Mouse (Mus musculus) liver, postnatal 0 days (tissue): ENCODE results near the gene Cobll1. TPM values are rescaled to one million over a fixed set of nuclear protein-coding genes. Genes with fewer than 3 reads are reported as not detected.

Experiments
- ATAC-seq: fragments of 200-750 bp; cut with Nextera tagmentation; 2 replicates; pipeline ENCODE4 v1.8.0; 2017; ENCODE audit warnings: mild to moderate bottlenecking, moderate library complexity
- DNase-seq: peaks from one replicate; pipeline ENCODE4 v3.0.0-alpha.2; 2016
- H3K27ac ChIP-seq: fragments of 300-500 bp; sonication (generic); 2 replicates; pipeline ENCODE4 v1.5.1; 2014; ENCODE audit warnings: antibody characterized with exemption, moderate library complexity, mild to moderate bottlenecking, low read depth
- H3K27me3 ChIP-seq: fragments of 300-500 bp; sonication (generic); 2 replicates; pipeline ENCODE4 v1.6.1; 2014; ENCODE audit warnings: low read length, control low read depth, mixed read lengths; ENCODE audit not compliant: insufficient read depth
- H3K36me3 ChIP-seq: fragments of 300-500 bp; sonication (generic); replicated peaks from 2 replicates; pipeline ENCODE4 v1.6.1; 2014; ENCODE audit warnings: mild to moderate bottlenecking, control low read depth, low read length, moderate library complexity, mixed read lengths; ENCODE audit not compliant: insufficient read depth
- H3K4me1 ChIP-seq: fragments of 300-500 bp; sonication (generic); 2 replicates; pipeline ENCODE4 v1.6.1; 2014; ENCODE audit warnings: antibody characterized with exemption, mild to moderate bottlenecking, control low read depth; ENCODE audit not compliant: insufficient read depth
- H3K4me2 ChIP-seq: fragments of 300-500 bp; sonication (generic); 2 replicates; pipeline ENCODE4 v1.6.1; 2014; ENCODE audit warnings: low read depth, mild to moderate bottlenecking, low read length, moderate library complexity, mixed read lengths
- H3K4me3 ChIP-seq: fragments of 300-500 bp; sonication (generic); 2 replicates; pipeline ENCODE4 v1.5.1; 2014; ENCODE audit warnings: low read depth, low read length
- H3K9ac ChIP-seq: fragments of 300-500 bp; sonication (generic); replicated peaks from 2 replicates; pipeline ENCODE4 v1.6.1; 2014; ENCODE audit warnings: mild to moderate bottlenecking, moderate library complexity
- H3K9me3 ChIP-seq: fragments of 300-500 bp; sonication (generic); 2 replicates; pipeline ENCODE4 v1.6.1; 2016; ENCODE audit warnings: mild to moderate bottlenecking, control low read depth, low read length, mixed read lengths
- CTCF ChIP-seq: sonication (generic); IDR thresholded peaks from 2 replicates; pipeline ENCODE4 v1.5.1; 2016; ENCODE audit warnings: antibody characterized with exemption, low read depth
- EP300 ChIP-seq: IDR thresholded peaks from 2 replicates; pipeline ENCODE4 v1.6.1; 2016; ENCODE audit warnings: antibody characterized with exemption, low read depth, mild to moderate bottlenecking
- WGBS: fragments of 180-500 bp; shearing (Covaris S2); extraction: QIAGEN DNeasy Blood & Tissue Kit; methylation state at CpG from one replicate; pipeline ENCODE4 v1.1.7; 2014; ENCODE audit not compliant: insufficient replicate concordance; 5-methylcytosine and 5-hydroxymethylcytosine counted together
- polyA plus RNA-seq: library from polyadenylated mRNA; unstranded; fragments of >200 nt; fragmentation: Nextera tagmentation; extraction: Ambion mirVana; gene quantifications from 2 replicates; pipeline ENCODE4 v1.2.1, GENCODE M21; 2015

The Cobll1 gene
- polyA plus RNA-seq, 1 experiment from 2014 or later = 7.0 TPM

DNA sequence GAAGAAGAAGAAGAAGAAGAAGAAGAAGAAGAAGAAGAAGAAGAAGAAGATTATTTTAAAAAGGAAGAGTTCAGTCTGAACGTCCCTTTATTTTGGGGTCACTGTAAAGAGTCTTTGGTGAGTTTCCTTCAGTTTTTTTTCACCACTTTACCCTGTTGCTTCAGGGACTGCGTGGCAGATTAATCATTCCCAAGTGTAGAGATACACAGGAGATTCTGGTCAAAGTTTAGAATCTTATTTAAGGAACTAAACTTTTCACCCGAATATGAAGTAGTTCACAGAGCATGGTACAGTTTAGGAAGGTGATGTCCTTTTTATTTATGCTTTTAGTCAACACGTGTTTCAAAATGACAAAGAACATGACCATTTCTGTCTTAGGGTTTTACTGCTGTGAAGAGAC lies 21.2 kb upstream of the Cobll1 start:
- DNase-seq = no peak

DNA sequence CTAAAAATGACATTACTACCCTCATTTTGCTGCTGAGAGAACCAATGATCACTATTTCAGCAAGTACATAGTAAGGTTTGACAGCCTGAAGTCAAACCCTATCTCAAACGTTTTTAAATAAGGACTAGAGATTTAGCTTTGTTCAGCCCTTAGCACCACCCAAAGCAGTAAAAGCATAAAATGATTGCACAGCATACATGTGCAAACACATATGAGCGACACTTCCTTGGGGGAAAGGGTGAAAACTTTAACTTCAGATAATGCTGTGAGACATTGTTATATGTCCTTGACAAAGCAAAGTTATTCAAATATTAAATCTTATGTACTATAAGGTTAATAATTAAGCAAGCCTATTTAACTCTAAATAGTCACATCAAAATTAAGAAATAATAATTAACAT lies 18.2 kb upstream of the Cobll1 start:
- DNase-seq (no peak), ATAC-seq (no peak)
- H3K4me1 ChIP-seq = no peaks in the 10 kb centered on the region
- no peak for TF ChIP-seq CTCF
- TF ChIP-seq EP300 = no peak
- no peak overlapping the region for H3K4me2 ChIP-seq
- no peaks in the 10 kb centered on the region for H3K9me3 ChIP-seq
- no peaks in the 10 kb centered on the region for H3K36me3 ChIP-seq
- no peak overlapping the region for H3K9ac ChIP-seq
- WGBS = 49% methylated on average over 2 of the region's 2 CpGs
- no peak overlapping the region for H3K27ac ChIP-seq
- no peak overlapping the region for H3K4me3 ChIP-seq
- H3K27me3 ChIP-seq = no peaks in the 10 kb centered on the region

More for the DNA sequence above, 21.2 kb upstream of the Cobll1 start:
- ATAC-seq = no peak
- no peaks in the 10 kb centered on the region for H3K4me1 ChIP-seq
- no peaks in the 10 kb centered on the region for H3K36me3 ChIP-seq
- H3K9ac ChIP-seq = no peak overlapping the region
- TF ChIP-seq CTCF (no peak), EP300 (no peak)
- H3K27me3 ChIP-seq = no peaks in the 10 kb centered on the region
- H3K4me2 ChIP-seq = no peak overlapping the region
- no peak overlapping the region for H3K4me3 ChIP-seq
- whole genome bisulfite sequencing = 73% methylated on average over 4 of the region's 4 CpGs
- no peak overlapping the region for H3K27ac ChIP-seq
- no peaks in the 10 kb centered on the region for H3K9me3 ChIP-seq

GRCm38 (mm10) chr2:65256494-65257254 lies 17.5 kb upstream of the Cobll1 start:
- TF ChIP-seq CTCF = no peak
- ATAC-seq (no peak), DNase-seq (no peak)
- no peak overlapping the region for H3K9ac ChIP-seq
- H3K4me1 ChIP-seq = no peaks in the 10 kb centered on the region
- no peak overlapping the region for H3K4me2 ChIP-seq
- H3K27ac ChIP-seq = no peak overlapping the region
- H3K4me3 ChIP-seq = no peak overlapping the region
- H3K9me3 ChIP-seq = no peaks in the 10 kb centered on the region
- no peaks in the 10 kb centered on the region for H3K27me3 ChIP-seq
- WGBS = 71% methylated on average over 6 of the region's 6 CpGs
- H3K36me3 ChIP-seq = no peaks in the 10 kb centered on the region

DNA sequence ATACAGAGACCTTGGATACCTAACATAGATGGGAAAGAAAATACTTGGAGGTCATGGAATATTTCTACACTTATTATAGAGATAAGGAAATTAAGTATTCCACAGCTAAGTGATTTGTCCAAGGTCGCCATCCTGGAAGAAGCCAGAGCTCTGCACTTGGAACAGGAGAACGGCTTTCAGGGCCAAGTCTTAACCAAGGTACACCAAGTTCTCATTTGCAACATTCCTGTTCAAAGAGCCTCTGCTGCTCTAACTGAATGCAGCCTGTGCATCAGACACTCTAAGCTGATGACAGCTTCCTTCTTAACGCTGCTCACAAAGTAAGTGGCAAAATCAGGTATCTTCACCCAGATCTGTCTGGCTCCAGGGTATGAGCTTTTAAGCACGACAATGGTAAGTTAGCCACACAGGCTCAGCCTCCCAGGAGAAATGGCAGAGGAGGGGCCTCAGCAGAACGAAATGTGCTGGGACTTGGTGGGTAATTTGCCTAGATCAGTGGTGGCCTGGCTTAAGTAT lies 11.4 kb upstream of the Cobll1 start:
- Histone ChIP-seq H3K4me2 (no peak overlapping the region), H3K36me3 (no peaks in the 10 kb centered on the region), H3K27me3 (no peaks in the 10 kb centered on the region), H3K9me3 (no peaks in the 10 kb centered on the region), H3K4me1 (no peaks in the 10 kb centered on the region), H3K4me3 (no peak overlapping the region), H3K27ac (no peak overlapping the region), H3K9ac (no peak overlapping the region)
- ATAC-seq = no peak
- no peak for DNase-seq
- TF ChIP-seq EP300 (no peak), CTCF (no peak)
- WGBS = 55% methylated on average over 5 of the region's 5 CpGs

GRCm38 (mm10) chr2:65249575-65249974 lies 10.4 kb upstream of the Cobll1 start:
- Histone ChIP-seq H3K27me3 (no peaks in the 10 kb centered on the region), H3K27ac (no peak overlapping the region), H3K9ac (no peak overlapping the region), H3K4me3 (no peak overlapping the region), H3K36me3 (no peaks in the 10 kb centered on the region), H3K4me2 (no peak overlapping the region), H3K4me1 (no peaks in the 10 kb centered on the region), H3K9me3 (no peaks in the 10 kb centered on the region)
- TF ChIP-seq CTCF (no peak), EP300 (no peak)
- DNase-seq (no peak), ATAC-seq (no peak)
- WGBS = 61% methylated on average over 2 of the region's 2 CpGs

- Histone ChIP-seq H3K9ac (no peak overlapping the region), H3K4me3 (no peak overlapping the region), H3K9me3 (no peaks in the 10 kb centered on the region), H3K4me2 (no peak overlapping the region), H3K27me3 (no peaks in the 10 kb centered on the region), H3K36me3 (no peaks in the 10 kb centered on the region), H3K27ac (no peak overlapping the region), H3K4me1 (peaks cover 4% of the 10 kb centered on the region; the same call in 1 of the 2 replicates)
- DNase-seq (no peak), ATAC-seq (no peak)
- whole genome bisulfite sequencing = 63% methylated on average over 5 of the region's 5 CpGs
- no peak for TF ChIP-seq CTCF
- no peak for TF ChIP-seq EP300
These were observed 1.1 kb upstream of the Cobll1 start for GRCm38 (mm10) chr2:65240173-65240745.
